Mouse (Mus musculus): ENCODE measurements around the gene 9130213A22Rik.

DNA sequence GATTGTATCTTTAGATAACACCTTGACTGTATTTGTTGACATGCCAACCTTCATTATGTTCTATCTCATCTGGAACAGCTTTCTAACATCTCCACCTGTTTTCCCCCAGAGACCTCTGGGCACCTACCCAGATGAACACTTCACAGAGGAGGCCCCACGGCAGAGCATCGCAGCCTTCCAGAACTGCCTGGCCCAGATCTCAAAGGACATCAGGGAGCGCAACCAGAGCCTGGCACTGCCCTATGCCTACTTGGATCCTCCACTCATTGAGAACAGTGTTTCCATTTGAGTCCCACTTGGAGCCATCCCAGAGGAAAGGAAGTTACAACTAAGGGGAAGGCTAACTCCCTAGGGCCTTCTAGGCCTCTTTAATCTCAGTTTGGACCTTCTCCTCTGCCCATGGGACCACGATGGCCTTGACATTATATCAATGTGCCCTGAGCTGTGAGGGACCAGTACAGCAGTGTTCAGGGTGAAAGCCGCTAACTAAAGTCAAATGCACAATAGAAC lies 26.1 kb upstream of the 9130213A22Rik start:
- TF ChIP-seq CTCF (IDR thresholded peaks at IDR 0.05; ENCODE audit: low read depth) = no peak
- no peak for TF ChIP-seq EP300 (IDR thresholded peaks at IDR 0.05; ENCODE audit: low read depth)
